Comparison of ENCODE assay signal across 8 mouse cellular contexts in the genomic region with DNA sequence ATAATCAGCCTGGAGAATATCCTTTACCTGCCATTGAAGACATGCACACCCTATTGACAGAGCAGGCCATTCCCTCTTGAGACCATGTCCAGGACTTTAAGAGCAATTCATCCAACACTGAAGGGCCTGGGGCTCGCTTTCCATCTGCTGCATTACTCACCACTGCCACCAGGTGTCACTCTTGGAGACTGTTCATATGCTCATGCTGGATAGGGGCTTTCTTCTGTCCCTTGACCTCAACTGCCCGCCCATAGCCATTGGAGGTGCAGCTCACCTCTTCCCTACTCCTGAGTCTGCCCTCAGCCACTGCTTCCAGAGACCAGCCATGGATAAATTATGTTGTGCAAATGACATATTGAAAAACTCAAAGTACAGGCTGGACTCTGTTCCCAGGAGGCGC.
DNase-seq lines count a peak whose midpoint lies in the region; ATAC-seq and TF ChIP-seq lines count a peak whose summit lies in the region.

No protein-coding gene starts in this region.

- 43% methylated on average over 3 of the region's 3 CpGs for WGBS in kidney, postnatal 0 days

- H3K9me3 ChIP-seq in kidney, postnatal 0 days (replicated peaks; ENCODE audit: low read length), result no peaks in the 10 kb centered on the region

- peak; percentile 45 for DNase-seq in gastrocnemius, adult 18-20 months (ENCODE audit: low spot score)
- DNase-seq in gastrocnemius, postnatal 25 days, result no peak
- DNase-seq in A20 (ENCODE audit: low read depth, low spot score), result peak; percentile 36
- DNase-seq in adrenal gland, postnatal 10 days, result peak; percentile 75
- DNase-seq in embryo, embryonic 11 days, result peak; percentile 68
- DNase-seq in kidney, postnatal 0 days (ENCODE audit: low spot score), result peak; percentile 58
- DNase-seq in lung, postnatal 14 days, result peak; percentile 63
- DNase-seq in splenic B cell, adult 2 months (ENCODE audit: low read depth, low spot score), result peak; percentile 51

- H3K27me3 ChIP-seq in kidney, postnatal 0 days (ENCODE audit: insufficient read depth, low read length), result no peaks in the 10 kb centered on the region
- H3K27me3 ChIP-seq in splenic B cell, adult 2 months (ENCODE audit: control insufficient read depth, insufficient read depth, low read length, poor library complexity, severe bottlenecking), result no peaks in the 10 kb centered on the region

- H3K36me3 ChIP-seq in kidney, postnatal 0 days (ENCODE audit: insufficient read depth, low read length), result no peaks in the 10 kb centered on the region
- no peaks in the 10 kb centered on the region for H3K36me3 ChIP-seq in splenic B cell, adult 2 months (ENCODE audit: control insufficient read depth, insufficient read depth, low read length, poor library complexity, severe bottlenecking)

- no peak overlapping the region for H3K4me2 ChIP-seq in kidney, postnatal 0 days (ENCODE audit: low read length)

- no peaks in the 10 kb centered on the region for H3K4me1 ChIP-seq in kidney, postnatal 0 days (replicated peaks; ENCODE audit: insufficient read depth, low read length)

- no peak overlapping the region for H3K9ac ChIP-seq in kidney, postnatal 0 days (ENCODE audit: low read depth, low read length)

- ATAC-seq in kidney, postnatal 0 days (replicated peaks; ENCODE audit: low FRiP score, low read depth), result no peak

- H3K27ac ChIP-seq in kidney, postnatal 0 days, result no peak overlapping the region

- H3K4me3 ChIP-seq in kidney, postnatal 0 days (replicated peaks; ENCODE audit: low read depth, low read length), result no peak overlapping the region

- peak; percentile 88 for TF ChIP-seq CTCF in kidney, postnatal 0 days (IDR thresholded peaks at IDR 0.05; ENCODE audit: low read depth)
